Mouse (Mus musculus) stomach, postnatal 0 days (tissue): ENCODE measurements around the gene Ctsj. TPM values are rescaled to one million over a fixed set of nuclear protein-coding genes. Genes with fewer than 3 reads are reported as not detected.
"Not testable (repeated sequence)": the region's sequence is repeated elsewhere in the genome, so short reads cannot be mapped to it uniquely, and the experiment has no call there.

Source experiments
- ATAC-seq: fragments of 200-750 bp; cut with Nextera tagmentation; 2 replicates; pipeline ENCODE4 v1.8.0; 2017; ENCODE audit not compliant: low FRiP score, low TSS enrichment
- DNase-seq: peaks from one replicate; pipeline ENCODE4 v3.0.0-alpha.2; 2016; ENCODE audit warnings: low spot score
- H3K27ac ChIP-seq: fragments of 300-500 bp; sonication (generic); replicated peaks from 2 replicates; pipeline ENCODE4 v1.5.1; 2014; ENCODE audit warnings: mild to moderate bottlenecking, control low read depth
- H3K27me3 ChIP-seq: fragments of 300-500 bp; sonication (generic); 2 replicates; pipeline ENCODE4 v1.6.1; 2014; ENCODE audit warnings: low read length; ENCODE audit not compliant: control insufficient read depth, insufficient read depth
- H3K36me3 ChIP-seq: fragments of 300-500 bp; sonication (generic); 2 replicates; pipeline ENCODE4 v1.6.1; 2014; ENCODE audit warnings: low read length, mixed read lengths; ENCODE audit not compliant: control insufficient read depth, insufficient read depth
- H3K4me1 ChIP-seq: fragments of 300-500 bp; sonication (generic); replicated peaks from 2 replicates; pipeline ENCODE4 v1.6.1; 2014; ENCODE audit warnings: antibody characterized with exemption; ENCODE audit not compliant: control insufficient read depth, insufficient read depth
- H3K4me2 ChIP-seq: fragments of 300-500 bp; sonication (generic); replicated peaks from 2 replicates; pipeline ENCODE4 v1.6.1; 2014; ENCODE audit warnings: low read depth, mild to moderate bottlenecking, control low read depth, moderate library complexity
- H3K4me3 ChIP-seq: fragments of 300-500 bp; sonication (generic); 2 replicates; pipeline ENCODE4 v1.5.1; 2014; ENCODE audit warnings: low read depth, low read length, control low read depth
- H3K9ac ChIP-seq: fragments of 300-500 bp; sonication (generic); 2 replicates; pipeline ENCODE4 v1.6.1; 2014; ENCODE audit warnings: mild to moderate bottlenecking, low read length, control low read depth, mixed read lengths
- H3K9me3 ChIP-seq: fragments of 300-500 bp; sonication (generic); 2 replicates; pipeline ENCODE4 v1.6.1; 2016; ENCODE audit warnings: low read length; ENCODE audit not compliant: control insufficient read depth
- CTCF ChIP-seq: IDR thresholded peaks from 2 replicates; pipeline ENCODE4 v1.5.1; 2016; ENCODE audit warnings: antibody characterized with exemption, low read depth, mild to moderate bottlenecking, moderate library complexity
- EP300 ChIP-seq: optimal IDR thresholded peaks from 2 replicates; pipeline ENCODE3; 2016; ENCODE audit warnings: antibody characterized with exemption
- WGBS: fragments of 180-500 bp; shearing (Covaris S2); extraction: QIAGEN DNeasy Blood & Tissue Kit; methylation state at CpG from one replicate; pipeline ENCODE4 v1.1.7; 2014; 5-methylcytosine and 5-hydroxymethylcytosine counted together
- polyA plus RNA-seq: library from polyadenylated mRNA; unstranded; fragments of >200 nt; fragmentation: Nextera tagmentation; extraction: Ambion mirVana; gene quantifications from 2 replicates; pipeline ENCODE4 v1.2.1, GENCODE M21; 2015

The Ctsj gene
- polyA plus RNA-seq, result not detected in 2 replicates

DNA sequence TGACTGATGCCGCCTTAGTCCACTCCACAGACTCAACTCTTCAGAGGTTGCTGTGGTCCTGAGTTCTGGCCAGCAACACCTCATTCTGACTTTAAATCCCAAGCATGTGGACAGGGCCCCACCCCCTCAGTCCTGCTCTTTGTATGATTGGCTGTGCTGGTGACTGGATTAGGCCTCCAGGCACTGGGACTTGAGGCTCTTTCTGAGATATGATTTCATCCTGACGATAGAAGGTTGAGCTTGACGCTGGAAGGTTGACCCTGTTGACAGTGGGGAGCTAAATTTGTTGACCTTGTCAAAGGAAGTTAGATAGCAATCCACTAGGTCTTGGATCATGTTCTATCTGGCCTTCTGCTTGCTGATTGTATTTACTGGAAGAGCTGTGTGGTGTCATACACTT, at the start of gene Ctsj:
TSS of gene Ctsj (minus strand) at position 101 of the 400 bp plus-strand sequence.
- no peak within 1 kb of the TSS for H3K9ac ChIP-seq
- WGBS, result 71% methylated on average over 3 of the region's 3 CpGs
- no peaks in the 10 kb centered on the region for H3K4me1 ChIP-seq
- TF ChIP-seq EP300 (no peak), CTCF (no peak)
- no peaks in the 10 kb centered on the region for H3K36me3 ChIP-seq
- no peaks in the 10 kb centered on the region for H3K9me3 ChIP-seq
- no peaks in the 10 kb centered on the region for H3K27me3 ChIP-seq
- ATAC-seq, result no peak
- no peak within 1 kb of the TSS for H3K4me2 ChIP-seq
- no peak for DNase-seq
- no peak within 1 kb of the TSS for H3K4me3 ChIP-seq
- no peak within 1 kb of the TSS for H3K27ac ChIP-seq

DNA sequence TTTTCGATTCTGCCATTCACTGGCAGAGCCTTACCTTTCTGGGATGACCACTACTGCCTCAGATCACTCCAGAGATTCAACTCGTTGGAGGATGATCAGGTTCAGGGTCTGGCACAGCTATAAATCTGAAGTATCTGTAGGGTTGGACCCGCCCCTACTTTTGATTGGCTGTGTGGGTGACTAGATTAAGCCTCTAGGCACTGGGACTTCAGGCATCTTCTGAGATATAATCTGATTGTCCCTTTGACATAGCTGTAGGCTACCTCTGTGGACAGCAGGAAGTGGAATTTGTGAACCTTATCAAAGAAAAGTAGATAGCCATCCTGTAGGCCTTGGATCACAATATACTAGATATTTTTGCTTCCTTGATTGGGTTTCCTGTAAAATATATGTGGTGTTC, 34.8 kb upstream of the Ctsj start, which contains the start of gene Ctsq:
TSS of gene Ctsq (minus strand) at position 101 of the 400 bp plus-strand sequence.
- no peak for TF ChIP-seq CTCF
- TF ChIP-seq EP300, result no peak
- WGBS, result 50% methylated on average over 3 of the region's 3 CpGs
- Histone ChIP-seq H3K36me3 (no peaks in the 10 kb centered on the region), H3K9me3 (no peaks in the 10 kb centered on the region), H3K4me3 (no peak within 1 kb of the TSS), H3K4me1 (no peaks in the 10 kb centered on the region), H3K9ac (no peak within 1 kb of the TSS), H3K27me3 (no peaks in the 10 kb centered on the region), H3K4me2 (no peak within 1 kb of the TSS), H3K27ac (no peak within 1 kb of the TSS)
- ATAC-seq (no peak), DNase-seq (no peak)

DNA sequence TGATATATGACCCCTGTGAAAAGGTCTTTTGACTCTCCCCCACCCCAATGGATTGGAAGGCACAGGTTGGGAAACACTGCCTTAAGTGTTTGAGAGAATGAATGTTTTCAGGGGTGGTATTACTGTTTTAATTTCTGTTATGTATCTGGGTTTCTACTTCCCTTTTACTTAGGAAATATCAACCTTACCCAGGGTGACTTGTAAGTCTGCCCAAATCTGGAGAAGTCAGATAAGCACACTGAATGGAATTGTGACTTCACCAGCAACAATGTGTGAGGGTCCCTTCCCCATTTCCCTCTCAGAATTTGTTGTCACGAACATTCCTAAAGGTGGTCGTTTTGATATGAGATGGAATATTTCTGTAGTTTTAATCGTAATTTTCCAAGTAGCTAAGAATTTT, 17.0 kb upstream of the Ctsj start:
- H3K27me3 ChIP-seq, result no peaks in the 10 kb centered on the region
- H3K4me1 ChIP-seq, result no peaks in the 10 kb centered on the region
- no peaks in the 10 kb centered on the region for H3K9me3 ChIP-seq
- no peak overlapping the region for H3K27ac ChIP-seq
- ATAC-seq (no peak), DNase-seq (no peak)
- no peak overlapping the region for H3K4me3 ChIP-seq
- WGBS, result 83% methylated on average over 3 of the region's 3 CpGs
- H3K4me2 ChIP-seq, result no peak overlapping the region
- H3K9ac ChIP-seq, result no peak overlapping the region
- TF ChIP-seq CTCF, result no peak
- TF ChIP-seq EP300, result no peak
- no peaks in the 10 kb centered on the region for H3K36me3 ChIP-seq

DNA sequence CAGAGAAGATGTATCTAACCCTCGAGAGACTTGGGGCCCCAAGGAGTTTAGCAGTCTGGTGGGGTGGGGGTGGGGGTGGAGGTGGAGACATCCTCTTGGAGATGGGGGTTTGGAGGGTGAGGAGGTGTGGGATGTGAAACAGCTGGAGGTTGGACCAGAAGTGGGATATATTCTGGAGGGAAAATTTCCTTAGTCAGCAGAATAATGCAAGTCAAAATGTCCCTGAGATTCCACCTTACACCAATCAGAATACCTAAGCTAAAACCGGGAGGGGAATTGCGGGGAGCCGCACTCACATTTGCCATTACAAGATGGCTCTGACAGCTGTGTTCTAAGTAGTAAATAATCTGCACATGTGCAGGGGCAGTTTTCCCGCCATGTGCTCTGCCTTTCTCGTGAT, 16.1 kb upstream of the Ctsj start:
- ATAC-seq, result no peak
- no peaks in the 10 kb centered on the region for H3K36me3 ChIP-seq
- WGBS, result 87% methylated on average over 4 of the region's 6 CpGs
- H3K4me3 ChIP-seq, result no peak overlapping the region
- H3K27ac ChIP-seq, result no peak overlapping the region
- H3K4me2 ChIP-seq, result no peak overlapping the region
- H3K9me3 ChIP-seq, result no peaks in the 10 kb centered on the region
- no peak overlapping the region for H3K9ac ChIP-seq
- TF ChIP-seq CTCF, result no peak
- TF ChIP-seq EP300, result no peak
- H3K27me3 ChIP-seq, result no peaks in the 10 kb centered on the region
- no peaks in the 10 kb centered on the region for H3K4me1 ChIP-seq
- DNase-seq, result no peak

DNA sequence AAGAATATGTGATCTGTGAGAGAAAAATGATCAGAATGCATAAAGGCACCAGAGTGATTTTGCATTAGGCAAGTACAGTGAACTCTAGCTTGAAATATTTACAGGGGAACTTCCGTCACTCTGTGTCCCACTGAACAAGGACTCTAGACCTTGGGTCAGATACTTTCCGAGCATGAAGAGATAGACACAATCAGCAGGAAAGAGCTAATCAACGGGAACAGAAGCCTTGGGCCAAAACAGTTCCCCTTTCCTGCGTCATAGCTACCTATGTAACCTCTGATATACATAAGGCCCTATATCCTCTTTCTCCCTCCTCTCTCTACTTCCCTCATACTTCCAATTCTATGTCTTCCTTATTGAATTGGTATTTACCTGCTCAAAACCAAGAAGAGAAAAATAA, 4.4 kb upstream of the Ctsj start:
- Histone ChIP-seq H3K9ac (no peak overlapping the region), H3K4me3 (no peak overlapping the region), H3K4me1 (no peaks in the 10 kb centered on the region), H3K27me3 (no peaks in the 10 kb centered on the region), H3K27ac (no peak overlapping the region), H3K4me2 (no peak overlapping the region), H3K36me3 (no peaks in the 10 kb centered on the region), H3K9me3 (no peaks in the 10 kb centered on the region)
- DNase-seq (no peak), ATAC-seq (no peak)
- WGBS, result 76% methylated on average over 4 of the region's 4 CpGs
- TF ChIP-seq CTCF (no peak), EP300 (no peak)

DNA sequence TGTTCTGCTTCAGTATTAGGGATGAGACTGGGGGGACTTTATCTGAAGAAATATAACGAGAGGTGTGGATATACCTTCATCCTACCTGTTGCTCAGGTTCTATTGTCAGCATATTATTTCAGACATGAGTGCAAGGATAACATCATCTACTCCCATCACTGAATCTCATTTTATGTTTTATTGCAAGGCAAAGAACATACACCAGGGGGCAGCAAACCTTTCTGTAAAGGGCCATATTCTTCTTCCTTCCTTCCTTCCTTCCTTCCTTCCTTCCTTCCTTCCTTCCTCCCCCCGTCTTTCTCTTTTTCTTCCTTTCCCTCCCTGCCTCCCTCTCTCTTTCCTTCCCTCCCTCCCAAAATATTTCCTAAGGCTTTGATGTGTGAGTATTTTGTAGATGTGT, 8.2 kb downstream of the Ctsj start:
- no peaks in the 10 kb centered on the region for H3K27me3 ChIP-seq
- DNase-seq (no peak), ATAC-seq (no peak)
- H3K9ac ChIP-seq, result no peak overlapping the region
- no peak overlapping the region for H3K4me2 ChIP-seq
- WGBS, result 38% methylated on average over 2 of the region's 2 CpGs
- H3K4me1 ChIP-seq, result no peaks in the 10 kb centered on the region
- H3K36me3 ChIP-seq, result no peaks in the 10 kb centered on the region
- no peaks in the 10 kb centered on the region for H3K9me3 ChIP-seq
- no peak overlapping the region for H3K4me3 ChIP-seq
- no peak overlapping the region for H3K27ac ChIP-seq
- peak; percentile 31 for TF ChIP-seq CTCF
- no peak for TF ChIP-seq EP300

DNA sequence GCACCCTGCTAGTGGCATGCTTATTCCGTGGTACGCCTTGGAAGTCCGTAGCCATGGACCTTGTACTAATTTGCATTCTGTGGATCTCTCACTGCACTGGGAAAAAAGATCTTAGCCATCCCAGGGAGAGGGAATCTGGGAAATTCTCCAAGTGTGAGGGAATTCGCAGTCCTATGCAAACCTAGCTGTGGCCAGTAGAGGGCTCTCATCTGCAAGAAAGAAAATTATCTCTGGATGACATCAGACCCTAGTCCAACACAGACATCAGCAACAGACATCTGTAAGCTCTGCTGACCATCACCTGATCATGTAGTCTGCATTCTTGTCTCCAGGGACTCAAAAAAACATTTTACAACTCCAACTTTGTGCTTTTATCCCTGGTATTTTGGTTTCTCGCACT, 18.8 kb downstream of the Ctsj start:
- WGBS, result 71% methylated on average over 4 of the region's 5 CpGs
- ATAC-seq, H3K9me3 ChIP-seq: not testable (repeated sequence)

More for the DNA sequence above, 18.8 kb downstream of the Ctsj start:
- not testable (repeated sequence) for H3K27me3 ChIP-seq, H3K4me3 ChIP-seq, H3K4me2 ChIP-seq, H3K27ac ChIP-seq, H3K4me1 ChIP-seq, H3K36me3 ChIP-seq, H3K9ac ChIP-seq, DNase-seq
